Mouse (Mus musculus) testis, adult 2 months (tissue): ENCODE data around the gene Esrrg.

Experiments used
- CTCF ChIP-seq: fragments of 200-500 bp; IDR thresholded peaks from 2 replicates; pipeline ENCODE4 v1.5.1; 2012; ENCODE audit warnings: low read depth, mild to moderate bottlenecking, inconsistent platforms, low read length, moderate library complexity; ENCODE audit not compliant: control insufficient read depth, insufficient read depth, insufficient replicate concordance
- POLR2A ChIP-seq: fragments of 200-500 bp; IDR thresholded peaks from 2 replicates; pipeline ENCODE4 v1.6.1; 2012; ENCODE audit warnings: low read depth, mild to moderate bottlenecking, inconsistent platforms, low read length, moderate library complexity; ENCODE audit not compliant: control insufficient read depth

- TF ChIP-seq CTCF (no peak), POLR2A (no peak)
Measured at GRCm38 (mm10) chr1:187663376-187663775, 54.8 kb downstream of the Esrrg start.
